Mouse (Mus musculus): ENCODE data around the gene Npw.

The Npw gene

GRCm38 (mm10) chr17:24651835-24652234, 6.4 kb downstream of the Npw start:
- Histone ChIP-seq H3K36me3 (ENCODE audit: control insufficient read depth, insufficient read depth, low read length, poor library complexity, severe bottlenecking) (no peaks in the 10 kb centered on the region), H3K27me3 (ENCODE audit: control insufficient read depth, insufficient read depth, low read length, poor library complexity, severe bottlenecking) (no peaks in the 10 kb centered on the region)
- DNase-seq (ENCODE audit: low read depth, low spot score), result no peak

- no peak for DNase-seq (ENCODE audit: low read depth, low spot score)
- no peaks in the 10 kb centered on the region for H3K36me3 ChIP-seq (ENCODE audit: control insufficient read depth, insufficient read depth, low read length, poor library complexity, severe bottlenecking)
Observed at GRCm38 (mm10) chr17:24650766-24651165, 7.5 kb downstream of the Npw start.

GRCm38 (mm10) chr17:24650070-24650616, 8.1 kb downstream of the Npw start, which contains the start of gene Slc9a3r2:
Gene Slc9a3r2, minus strand, starts transcription at chr17:24650327.
- DNase-seq (ENCODE audit: low read depth, low spot score), result no peak
- Histone ChIP-seq H3K36me3 (ENCODE audit: control insufficient read depth, insufficient read depth, low read length, poor library complexity, severe bottlenecking) (no peaks in the 10 kb centered on the region), H3K27me3 (ENCODE audit: control insufficient read depth, insufficient read depth, low read length, poor library complexity, severe bottlenecking) (no peaks in the 10 kb centered on the region)

More at GRCm38 (mm10) chr17:24650766-24651165, 7.5 kb downstream of the Npw start:
- no peaks in the 10 kb centered on the region for H3K27me3 ChIP-seq (ENCODE audit: control insufficient read depth, insufficient read depth, low read length, poor library complexity, severe bottlenecking)

- Histone ChIP-seq H3K36me3 (ENCODE audit: control insufficient read depth, insufficient read depth, low read length, poor library complexity, severe bottlenecking) (no peaks in the 10 kb centered on the region), H3K27me3 (ENCODE audit: control insufficient read depth, insufficient read depth, low read length, poor library complexity, severe bottlenecking) (no peaks in the 10 kb centered on the region)
- no peak for DNase-seq (ENCODE audit: low read depth, low spot score)
Observed at GRCm38 (mm10) chr17:24649581-24650069, 8.6 kb downstream of the Npw start.

GRCm38 (mm10) chr17:24648731-24649377, 9.4 kb downstream of the Npw start:
- H3K36me3 ChIP-seq (ENCODE audit: control insufficient read depth, insufficient read depth, low read length, poor library complexity, severe bottlenecking), result no peaks in the 10 kb centered on the region
- H3K27me3 ChIP-seq (ENCODE audit: control insufficient read depth, insufficient read depth, low read length, poor library complexity, severe bottlenecking), result no peaks in the 10 kb centered on the region
- no peak for DNase-seq (ENCODE audit: low read depth, low spot score)

GRCm38 (mm10) chr17:24647493-24647892, 10.8 kb downstream of the Npw start:
- DNase-seq (ENCODE audit: low read depth, low spot score), result no peak

GRCm38 (mm10) chr17:24646381-24646780, 11.9 kb downstream of the Npw start:
- no peaks in the 10 kb centered on the region for H3K36me3 ChIP-seq (ENCODE audit: control insufficient read depth, insufficient read depth, low read length, poor library complexity, severe bottlenecking)
- no peak for DNase-seq (ENCODE audit: low read depth, low spot score)
- H3K27me3 ChIP-seq (ENCODE audit: control insufficient read depth, insufficient read depth, low read length, poor library complexity, severe bottlenecking), result no peaks in the 10 kb centered on the region

More at GRCm38 (mm10) chr17:24647493-24647892, 10.8 kb downstream of the Npw start:
- H3K27me3 ChIP-seq (ENCODE audit: control insufficient read depth, insufficient read depth, low read length, poor library complexity, severe bottlenecking), result no peaks in the 10 kb centered on the region
- no peaks in the 10 kb centered on the region for H3K36me3 ChIP-seq (ENCODE audit: control insufficient read depth, insufficient read depth, low read length, poor library complexity, severe bottlenecking)

- no peaks in the 10 kb centered on the region for H3K27me3 ChIP-seq (ENCODE audit: control insufficient read depth, insufficient read depth, low read length, poor library complexity, severe bottlenecking)
- DNase-seq (ENCODE audit: low read depth, low spot score), result no peak
- no peaks in the 10 kb centered on the region for H3K36me3 ChIP-seq (ENCODE audit: control insufficient read depth, insufficient read depth, low read length, poor library complexity, severe bottlenecking)
Observed at GRCm38 (mm10) chr17:24645916-24646315, 12.3 kb downstream of the Npw start.

GRCm38 (mm10) chr17:24644875-24645721, 13.2 kb downstream of the Npw start:
- Histone ChIP-seq H3K36me3 (ENCODE audit: control insufficient read depth, insufficient read depth, low read length, poor library complexity, severe bottlenecking) (no peaks in the 10 kb centered on the region), H3K27me3 (ENCODE audit: control insufficient read depth, insufficient read depth, low read length, poor library complexity, severe bottlenecking) (no peaks in the 10 kb centered on the region)
- DNase-seq (ENCODE audit: low read depth, low spot score), result no peak

GRCm38 (mm10) chr17:24644030-24644715, 14.1 kb downstream of the Npw start:
- DNase-seq (ENCODE audit: low read depth, low spot score), result no peak
- no peaks in the 10 kb centered on the region for H3K27me3 ChIP-seq (ENCODE audit: control insufficient read depth, insufficient read depth, low read length, poor library complexity, severe bottlenecking)
- no peaks in the 10 kb centered on the region for H3K36me3 ChIP-seq (ENCODE audit: control insufficient read depth, insufficient read depth, low read length, poor library complexity, severe bottlenecking)

- H3K27me3 ChIP-seq (ENCODE audit: control insufficient read depth, insufficient read depth, low read length, poor library complexity, severe bottlenecking), result no peaks in the 10 kb centered on the region
- H3K36me3 ChIP-seq (ENCODE audit: control insufficient read depth, insufficient read depth, low read length, poor library complexity, severe bottlenecking), result no peaks in the 10 kb centered on the region
- DNase-seq (ENCODE audit: low read depth, low spot score), result no peak
Observed at GRCm38 (mm10) chr17:24642791-24643343, 15.4 kb downstream of the Npw start.

GRCm38 (mm10) chr17:24641944-24642343, 16.3 kb downstream of the Npw start:
- DNase-seq (ENCODE audit: low read depth, low spot score), result no peak
- no peaks in the 10 kb centered on the region for H3K36me3 ChIP-seq (ENCODE audit: control insufficient read depth, insufficient read depth, low read length, poor library complexity, severe bottlenecking)
- no peaks in the 10 kb centered on the region for H3K27me3 ChIP-seq (ENCODE audit: control insufficient read depth, insufficient read depth, low read length, poor library complexity, severe bottlenecking)

GRCm38 (mm10) chr17:24640581-24640980, 17.7 kb downstream of the Npw start:
- Histone ChIP-seq H3K27me3 (ENCODE audit: control insufficient read depth, insufficient read depth, low read length, poor library complexity, severe bottlenecking) (no peaks in the 10 kb centered on the region), H3K36me3 (ENCODE audit: control insufficient read depth, insufficient read depth, low read length, poor library complexity, severe bottlenecking) (no peaks in the 10 kb centered on the region)
- DNase-seq (ENCODE audit: low read depth, low spot score), result no peak

- Histone ChIP-seq H3K36me3 (ENCODE audit: control insufficient read depth, insufficient read depth, low read length, poor library complexity, severe bottlenecking) (no peaks in the 10 kb centered on the region), H3K27me3 (ENCODE audit: control insufficient read depth, insufficient read depth, low read length, poor library complexity, severe bottlenecking) (no peaks in the 10 kb centered on the region)
- DNase-seq (ENCODE audit: low read depth, low spot score), result no peak
Observed at GRCm38 (mm10) chr17:24640119-24640518, 18.1 kb downstream of the Npw start.
